ENCODE assay signal across 24 mouse cellular contexts in genomic region chr6:95674651-95675050, GRCm38 (mm10). TPM values are rescaled to one million over a fixed set of nuclear protein-coding genes. Genes with fewer than 3 reads are reported as not detected.
DNase-seq lines count a peak whose midpoint lies in the region; ATAC-seq lines count a peak whose summit lies in the region.
"Had no signal": no experiment of that assay in that cellular context is flagged by ENCODE, and none has a peak within 500 bp of the region (broad histone marks: within the 10 kb centered on the region; RNA-seq: fewer than 3 reads in every experiment).

No protein-coding gene starts in this region.

- no peak for DNase-seq in hindbrain, embryonic 10.5 days (ENCODE audit: low spot score)
- DNase-seq in frontal cortex, postnatal 25 days (ENCODE audit: low spot score in 2 of 2): no peak
- DNase-seq in thymus, adult 18-20 months: no peak
- DNase-seq: adrenal gland, postnatal 36 days; cerebellum, adult 11 months; cerebellum, adult 9-11 months; right cerebral cortex, postnatal 25 days; spleen, adult 18-20 months; thymus, adult 2 months; thymus, postnatal 4 days had no signal

- 19% methylated on average over 1 of the region's 1 CpGs for WGBS in heart, embryonic 13.5 days
- WGBS in heart, embryonic 11.5 days (ENCODE audit: insufficient replicate concordance): 50% methylated on average over 1 of the region's 1 CpGs
- 27% methylated on average over 1 of the region's 1 CpGs for WGBS in hindbrain, embryonic 16.5 days
- WGBS in hindbrain, embryonic 10.5 days: 49% methylated on average over 1 of the region's 1 CpGs
- 8% methylated on average over 1 of the region's 1 CpGs for WGBS in midbrain, embryonic 16.5 days
- WGBS in midbrain, embryonic 15.5 days: 8% methylated on average over 1 of the region's 1 CpGs

- H3K27ac ChIP-seq in heart, embryonic 13.5 days (replicated peaks): peak overlapping the region; percentile 32; the same call in 1 of the 2 replicates
- no peak overlapping the region for H3K27ac ChIP-seq in heart, embryonic 11.5 days (ENCODE audit: low read depth, low read length)
- H3K27ac ChIP-seq in hindbrain, embryonic 16.5 days (ENCODE audit: low read depth, low read length): no peak overlapping the region
- H3K27ac ChIP-seq in hindbrain, embryonic 10.5 days: no peak overlapping the region
- no peak overlapping the region for H3K27ac ChIP-seq in midbrain, embryonic 16.5 days (ENCODE audit: low read length)
- no peak overlapping the region for H3K27ac ChIP-seq in midbrain, embryonic 15.5 days
- H3K27ac ChIP-seq: forebrain, embryonic 12.5 days; kidney, embryonic 15.5 days; limb, embryonic 13.5 days; liver, embryonic 14.5 days; neural tube, embryonic 13.5 days had no signal

- ATAC-seq in heart, embryonic 13.5 days (ENCODE audit: extremely low read depth, insufficient number of reproducible peaks, low FRiP score, low TSS enrichment): no peak
- no peak for ATAC-seq in heart, embryonic 11.5 days (replicated peaks; ENCODE audit: insufficient number of reproducible peaks, low FRiP score, low TSS enrichment)
- no peak for ATAC-seq in hindbrain, embryonic 16.5 days
- ATAC-seq in midbrain, embryonic 16.5 days: 0 out of 2 replicates have a peak, but pooled peaks have one; percentile 32
- ATAC-seq in midbrain, embryonic 15.5 days (replicated peaks): no peak
- ATAC-seq: intestine, postnatal 0 days; lung, postnatal 0 days had no signal

- no peak overlapping the region for H3K9ac ChIP-seq in heart, embryonic 13.5 days
- H3K9ac ChIP-seq in heart, embryonic 11.5 days (ENCODE audit: low read depth, low read length): no peak overlapping the region
- H3K9ac ChIP-seq in hindbrain, embryonic 16.5 days (ENCODE audit: low read depth, low read length): peak overlapping the region; percentile 18; the same call in 1 of the 2 replicates
- no peak overlapping the region for H3K9ac ChIP-seq in midbrain, embryonic 16.5 days (ENCODE audit: low read depth, low read length)
- H3K9ac ChIP-seq in midbrain, embryonic 15.5 days: no peak overlapping the region
- H3K9ac ChIP-seq: forebrain, embryonic 12.5 days; kidney, embryonic 15.5 days; limb, embryonic 13.5 days; liver, embryonic 14.5 days; neural tube, embryonic 13.5 days had no signal

- no peaks in the 10 kb centered on the region for H3K27me3 ChIP-seq in heart, embryonic 13.5 days (replicated peaks)
- H3K27me3 ChIP-seq in heart, embryonic 11.5 days (ENCODE audit: control insufficient read depth, insufficient read depth, low read length): no peaks in the 10 kb centered on the region
- H3K27me3 ChIP-seq in hindbrain, embryonic 16.5 days (replicated peaks; ENCODE audit: control insufficient read depth, insufficient read depth, low read length): no peaks in the 10 kb centered on the region
- H3K27me3 ChIP-seq in hindbrain, embryonic 10.5 days (ENCODE audit: insufficient read depth, poor library complexity, severe bottlenecking): no peaks in the 10 kb centered on the region
- no peaks in the 10 kb centered on the region for H3K27me3 ChIP-seq in midbrain, embryonic 16.5 days (ENCODE audit: control insufficient read depth, insufficient read depth, low read depth, low read length)
- H3K27me3 ChIP-seq in midbrain, embryonic 15.5 days (replicated peaks): no peaks in the 10 kb centered on the region
- H3K27me3 ChIP-seq: kidney, embryonic 15.5 days; limb, embryonic 13.5 days; neural tube, embryonic 13.5 days had no signal

- no peak overlapping the region for H3K4me3 ChIP-seq in heart, embryonic 13.5 days
- no peak overlapping the region for H3K4me3 ChIP-seq in heart, embryonic 11.5 days (ENCODE audit: low read depth, low read length)
- H3K4me3 ChIP-seq in hindbrain, embryonic 16.5 days (ENCODE audit: low read length): no peak overlapping the region
- H3K4me3 ChIP-seq in hindbrain, embryonic 10.5 days: no peak overlapping the region
- H3K4me3 ChIP-seq in midbrain, embryonic 16.5 days (ENCODE audit: low read depth, low read length): no peak overlapping the region
- H3K4me3 ChIP-seq in midbrain, embryonic 15.5 days: no peak overlapping the region
- H3K4me3 ChIP-seq: erythroblast, embryonic 14.5 days; forebrain, embryonic 12.5 days; kidney, embryonic 15.5 days; limb, embryonic 13.5 days; myocyte; neural tube, embryonic 13.5 days had no signal

- H3K9me3 ChIP-seq in heart, embryonic 13.5 days: peaks cover 8% of the 10 kb centered on the region; the same call in 1 of the 2 replicates
- H3K9me3 ChIP-seq in heart, embryonic 11.5 days (replicated peaks; ENCODE audit: control insufficient read depth, low read length): no peaks in the 10 kb centered on the region
- peaks cover 4% of the 10 kb centered on the region; the same call in 1 of the 2 replicates for H3K9me3 ChIP-seq in hindbrain, embryonic 16.5 days (ENCODE audit: control insufficient read depth, low read length)
- H3K9me3 ChIP-seq in hindbrain, embryonic 10.5 days: no peaks in the 10 kb centered on the region
- no peaks in the 10 kb centered on the region for H3K9me3 ChIP-seq in midbrain, embryonic 16.5 days (replicated peaks; ENCODE audit: control insufficient read depth, low read length, poor library complexity, severe bottlenecking)
- H3K9me3 ChIP-seq in midbrain, embryonic 15.5 days: no peaks in the 10 kb centered on the region
- H3K9me3 ChIP-seq: forebrain, embryonic 12.5 days had no signal

- H3K4me2 ChIP-seq in heart, embryonic 13.5 days: no peak overlapping the region
- H3K4me2 ChIP-seq in heart, embryonic 11.5 days: no peak overlapping the region
- no peak overlapping the region for H3K4me2 ChIP-seq in hindbrain, embryonic 16.5 days (ENCODE audit: low read length)
- H3K4me2 ChIP-seq in midbrain, embryonic 16.5 days (ENCODE audit: low read length): no peak overlapping the region
- no peak overlapping the region for H3K4me2 ChIP-seq in midbrain, embryonic 15.5 days
- H3K4me2 ChIP-seq: forebrain, embryonic 12.5 days; kidney, embryonic 15.5 days; limb, embryonic 13.5 days; neural tube, embryonic 13.5 days had no signal

- peaks cover 47% of the 10 kb centered on the region for H3K4me1 ChIP-seq in heart, embryonic 13.5 days
- peaks cover 28% of the 10 kb centered on the region for H3K4me1 ChIP-seq in heart, embryonic 11.5 days (ENCODE audit: control insufficient read depth, insufficient read depth, low read length)
- peaks cover 9% of the 10 kb centered on the region for H3K4me1 ChIP-seq in hindbrain, embryonic 16.5 days (ENCODE audit: control insufficient read depth, insufficient read depth, low read depth, low read length)
- H3K4me1 ChIP-seq in hindbrain, embryonic 10.5 days (replicated peaks): peaks cover 22% of the 10 kb centered on the region
- peaks cover 10% of the 10 kb centered on the region for H3K4me1 ChIP-seq in midbrain, embryonic 16.5 days (ENCODE audit: control insufficient read depth, insufficient read depth, low read length)
- H3K4me1 ChIP-seq in midbrain, embryonic 15.5 days: peaks cover 13% of the 10 kb centered on the region

- peaks cover 11% of the 10 kb centered on the region; the same call in 1 of the 2 replicates for H3K36me3 ChIP-seq in heart, embryonic 13.5 days
- H3K36me3 ChIP-seq in heart, embryonic 11.5 days (ENCODE audit: control insufficient read depth, insufficient read depth, low read length): no peaks in the 10 kb centered on the region
- no peaks in the 10 kb centered on the region for H3K36me3 ChIP-seq in hindbrain, embryonic 16.5 days (ENCODE audit: control insufficient read depth, insufficient read depth, low read length)
- H3K36me3 ChIP-seq in hindbrain, embryonic 10.5 days: 0 out of 2 replicates have a peak, but pooled peaks cover 6% of the 10 kb centered on the region
- no peaks in the 10 kb centered on the region for H3K36me3 ChIP-seq in midbrain, embryonic 16.5 days (ENCODE audit: control insufficient read depth, insufficient read depth, low read length)
- H3K36me3 ChIP-seq in midbrain, embryonic 15.5 days (replicated peaks): no peaks in the 10 kb centered on the region
- H3K36me3 ChIP-seq: forebrain, embryonic 12.5 days; neural tube, embryonic 13.5 days had no signal

RNA-seq across cellular contexts. Expression of gene Suclg2, which starts 43.9 kb away (rescaled TPM):
- 92.2 and 99.9 TPM in 2 replicates for polyA plus RNA-seq in heart, embryonic 13.5 days (2015; fragmentation: Nextera tagmentation; extraction: Ambion mirVana)
- polyA plus RNA-seq in heart, embryonic 11.5 days (2014; fragmentation: Nextera tagmentation; extraction: Ambion mirVana): 90.5 and 101 TPM in 2 replicates
- polyA plus RNA-seq in hindbrain, embryonic 16.5 days (2015; fragmentation: Nextera tagmentation; extraction: Ambion mirVana): 17.7 and 18.3 TPM in 2 replicates
- polyA plus RNA-seq in hindbrain, embryonic 10.5 days (2016; fragmentation: Nextera tagmentation; extraction: Ambion mirVana): 35.8 and 54.7 TPM in 2 replicates
- polyA plus RNA-seq in midbrain, embryonic 16.5 days (2015; fragmentation: Nextera tagmentation; extraction: Ambion mirVana): 12.6 and 13.1 TPM in 2 replicates
- 13.6 and 14.9 TPM in 2 replicates for polyA plus RNA-seq in midbrain, embryonic 15.5 days (2015; fragmentation: Nextera tagmentation; extraction: Ambion mirVana)
